ENCODE assay signal across 9 mouse cellular contexts in genomic region chr11:117934168-117934567, GRCm38 (mm10). TPM values are rescaled to one million over a fixed set of nuclear protein-coding genes. Genes with fewer than 3 reads are reported as not detected.
A peak's percentile ranks its signal among the peaks of the same experiment; 100 is the strongest.
DNase-seq lines count a peak whose midpoint lies in the region; ATAC-seq and TF ChIP-seq lines count a peak whose summit lies in the region.
"Had no signal": no experiment of that assay in that cellular context is flagged by ENCODE, and none has a peak within 500 bp of the region (broad histone marks: within the 10 kb centered on the region; RNA-seq: fewer than 3 reads in every experiment).

No protein-coding gene starts in this region.

- peak; percentile 53 for DNase-seq in ovary, postnatal 36 days (ENCODE audit: low spot score)
- no peak for DNase-seq in ovary, postnatal 10 days (ENCODE audit: low spot score)
- peak; percentile 76 to 82 for DNase-seq in heart, adult 2 months
- DNase-seq in urinary bladder, postnatal 36 days (ENCODE audit: low spot score in 2 of 2): peak; percentile 63 to 85
- no peak for DNase-seq in cerebellum, adult 9-10 months

- TF ChIP-seq CTCF in heart, adult 2 months (IDR thresholded peaks at IDR 0.05): no peak

- intact Hi-C loops in heart, adult 2 months (cut with DNase I): no loop called here

- no peaks in the 10 kb centered on the region for H3K36me3 ChIP-seq in heart, adult 2 months (ENCODE audit: control insufficient read depth, insufficient read depth, low read length)
- no peaks in the 10 kb centered on the region for H3K36me3 ChIP-seq in liver, embryonic 15.5 days (replicated peaks)
- no peaks in the 10 kb centered on the region for H3K36me3 ChIP-seq in hindbrain, embryonic 12.5 days
- no peaks in the 10 kb centered on the region for H3K36me3 ChIP-seq in forebrain, embryonic 16.5 days (ENCODE audit: control insufficient read depth, insufficient read depth)

- no peak overlapping the region for H3K4me3 ChIP-seq in heart, adult 2 months
- H3K4me3 ChIP-seq in liver, embryonic 15.5 days (replicated peaks): no peak overlapping the region
- no peak overlapping the region for H3K4me3 ChIP-seq in hindbrain, embryonic 12.5 days
- no peak overlapping the region for H3K4me3 ChIP-seq in forebrain, embryonic 16.5 days (replicated peaks; ENCODE audit: low read length)

- no peaks in the 10 kb centered on the region for H3K79me2 ChIP-seq in heart, adult 2 months (replicated peaks; ENCODE audit: control insufficient read depth, insufficient read depth, low read length)

- no peak overlapping the region for H3K9ac ChIP-seq in heart, adult 2 months (ENCODE audit: low read depth, low read length)
- H3K9ac ChIP-seq in liver, embryonic 15.5 days: no peak overlapping the region
- H3K9ac ChIP-seq in hindbrain, embryonic 12.5 days: no peak overlapping the region
- no peak overlapping the region for H3K9ac ChIP-seq in forebrain, embryonic 16.5 days (replicated peaks; ENCODE audit: low read depth, low read length)
- H3K9ac ChIP-seq: liver, embryonic 14.5 days had no signal

- 39% methylated on average over 2 of the region's 2 CpGs for WGBS in heart, adult 2 months
- 39% methylated on average over 2 of the region's 2 CpGs for WGBS in liver, embryonic 15.5 days (ENCODE audit: insufficient replicate concordance)
- 36% methylated on average over 2 of the region's 2 CpGs for WGBS in hindbrain, embryonic 12.5 days
- 46% methylated on average over 2 of the region's 2 CpGs for WGBS in forebrain, embryonic 16.5 days

- no peaks in the 10 kb centered on the region for H3K9me3 ChIP-seq in liver, embryonic 15.5 days (replicated peaks)
- no peaks in the 10 kb centered on the region for H3K9me3 ChIP-seq in hindbrain, embryonic 12.5 days (replicated peaks)
- no peaks in the 10 kb centered on the region for H3K9me3 ChIP-seq in forebrain, embryonic 16.5 days (ENCODE audit: control insufficient read depth, low read length)

- no peaks in the 10 kb centered on the region for H3K27me3 ChIP-seq in heart, adult 2 months (ENCODE audit: control insufficient read depth, insufficient read depth, low read length)
- H3K27me3 ChIP-seq in liver, embryonic 15.5 days: peaks cover 74% of the 10 kb centered on the region
- peaks cover 77% of the 10 kb centered on the region for H3K27me3 ChIP-seq in hindbrain, embryonic 12.5 days
- peaks cover 2% of the 10 kb centered on the region; the same call in 1 of the 2 replicates for H3K27me3 ChIP-seq in forebrain, embryonic 16.5 days (replicated peaks; ENCODE audit: control insufficient read depth, insufficient read depth, low read length)

- no peak for TF ChIP-seq EP300 in heart, adult 2 months (IDR thresholded peaks at IDR 0.05; ENCODE audit: insufficient read depth, low read depth, low read length)

- TF ChIP-seq POLR2A in heart, adult 2 months (IDR thresholded peaks at IDR 0.05; ENCODE audit: insufficient read depth, low read depth, low read length): no peak

- ATAC-seq in liver, embryonic 15.5 days (ENCODE audit: insufficient read depth): peak; percentile 40; the same call in 1 of the 2 replicates
- ATAC-seq in hindbrain, embryonic 12.5 days (ENCODE audit: low FRiP score): no peak
- no peak for ATAC-seq in forebrain, embryonic 16.5 days

- peaks cover 23% of the 10 kb centered on the region for H3K4me1 ChIP-seq in heart, adult 2 months (ENCODE audit: control insufficient read depth, insufficient read depth, low read length)
- peaks cover 43% of the 10 kb centered on the region for H3K4me1 ChIP-seq in liver, embryonic 15.5 days (replicated peaks)
- peaks cover 48% of the 10 kb centered on the region for H3K4me1 ChIP-seq in hindbrain, embryonic 12.5 days
- H3K4me1 ChIP-seq in forebrain, embryonic 16.5 days (replicated peaks; ENCODE audit: control insufficient read depth, insufficient read depth, low read length): peaks cover 16% of the 10 kb centered on the region

- no peak overlapping the region for H3K27ac ChIP-seq in heart, adult 2 months
- no peak overlapping the region for H3K27ac ChIP-seq in liver, embryonic 15.5 days (replicated peaks)
- no peak overlapping the region for H3K27ac ChIP-seq in hindbrain, embryonic 12.5 days
- H3K27ac ChIP-seq in forebrain, embryonic 16.5 days (ENCODE audit: low read length): no peak overlapping the region
- H3K27ac ChIP-seq: liver, embryonic 14.5 days had no signal

- no peak overlapping the region for H3K4me2 ChIP-seq in liver, embryonic 15.5 days
- no peak overlapping the region for H3K4me2 ChIP-seq in hindbrain, embryonic 12.5 days (replicated peaks)
- no peak overlapping the region for H3K4me2 ChIP-seq in forebrain, embryonic 16.5 days (ENCODE audit: low read length)

RNA-seq across cellular contexts. Expression of gene Socs3, which starts 35.7 kb away (rescaled TPM):
- 1 to 10 TPM; 2.8 to 4.5 TPM for total RNA-seq in heart, adult 2 months (2021)
- 3.7 and 4.4 TPM in 2 replicates for polyA plus RNA-seq in heart, adult 2 months (2012; rRNA removed)
- polyA plus RNA-seq in liver, embryonic 15.5 days (2015; fragmentation: Nextera tagmentation; extraction: Ambion mirVana): 7.3 and 7.5 TPM in 2 replicates
- 10.4 and 11.8 TPM in 2 replicates for polyA plus RNA-seq in hindbrain, embryonic 12.5 days (2016; fragmentation: Nextera tagmentation; extraction: Ambion mirVana)
- 11.7 and 13.7 TPM in 2 replicates for polyA plus RNA-seq in forebrain, embryonic 16.5 days (2015; fragmentation: Nextera tagmentation; extraction: Ambion mirVana)

RNA-seq across cellular contexts. Expression of gene Pgs1, which starts 51.9 kb away (rescaled TPM):
- 10 to 100 TPM; 17.9 to 18.1 TPM for total RNA-seq in heart, adult 2 months (2021)
- polyA plus RNA-seq in heart, adult 2 months (2012; rRNA removed): 21.8 and 26.5 TPM in 2 replicates
- polyA plus RNA-seq in liver, embryonic 15.5 days (2015; fragmentation: Nextera tagmentation; extraction: Ambion mirVana): 14.6 and 17.6 TPM in 2 replicates
- 41.8 and 46.7 TPM in 2 replicates for polyA plus RNA-seq in hindbrain, embryonic 12.5 days (2016; fragmentation: Nextera tagmentation; extraction: Ambion mirVana)
- polyA plus RNA-seq in forebrain, embryonic 16.5 days (2015; fragmentation: Nextera tagmentation; extraction: Ambion mirVana): 56.9 and 58.1 TPM in 2 replicates

Comparison
In these comparisons a context has a peak if more than half of its experiments do, and no peak if none do; other contexts are left out.
1. DNase-seq: peak in ovary, postnatal 36 days (single experiment), heart, adult 2 months (2 of 2) and urinary bladder, postnatal 36 days (2 of 2); none in ovary, postnatal 10 days (single experiment) and cerebellum, adult 9-10 months (single experiment).